Mouse (Mus musculus) spleen, postnatal 36 days (tissue): ENCODE results near the gene Sdccag8.
"Not testable (repeated sequence)": the region's sequence is repeated elsewhere in the genome, so short reads cannot be mapped to it uniquely, and the experiment has no call there.

ENCODE experiments used
- DNase-seq, 2 experiments: peaks; one replicate each; pipeline ENCODE4 v3.0.0; 2022; ENCODE audit warnings: low spot score in 2 of 2, mixed read lengths in 1 of 2

The Sdccag8 gene

GRCm38 (mm10) chr1:176827945-176828485, 13.6 kb downstream of the Sdccag8 start:
- DNase-seq, result no peak

DNA sequence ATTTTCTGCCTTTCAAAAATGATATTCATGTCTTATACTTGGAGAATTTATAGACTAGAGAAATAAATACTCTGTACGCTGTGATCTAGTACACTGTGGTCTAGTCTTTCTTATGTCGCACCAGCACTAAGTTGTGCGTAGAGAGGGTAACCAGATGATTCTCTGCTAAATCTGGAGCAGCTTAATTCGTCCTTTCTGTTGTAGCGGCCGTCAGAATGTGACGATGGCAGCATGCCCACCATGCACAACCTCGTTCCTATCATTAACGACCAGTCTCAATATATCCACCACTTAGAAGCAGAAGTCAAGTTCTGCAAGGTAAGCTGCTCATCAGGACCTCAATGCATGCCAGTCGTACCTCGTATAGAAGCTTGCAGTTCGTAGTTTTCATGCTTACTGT, 14.2 kb downstream of the Sdccag8 start:
- no peak for DNase-seq

- DNase-seq, result no peak
These were observed 17.6 kb downstream of the Sdccag8 start for GRCm38 (mm10) chr1:176832071-176832470.

GRCm38 (mm10) chr1:176832607-176833006, 18.1 kb downstream of the Sdccag8 start:
- DNase-seq, result no peak

- DNase-seq, result no peak
These were observed 18.8 kb downstream of the Sdccag8 start for GRCm38 (mm10) chr1:176833257-176833656.

DNA sequence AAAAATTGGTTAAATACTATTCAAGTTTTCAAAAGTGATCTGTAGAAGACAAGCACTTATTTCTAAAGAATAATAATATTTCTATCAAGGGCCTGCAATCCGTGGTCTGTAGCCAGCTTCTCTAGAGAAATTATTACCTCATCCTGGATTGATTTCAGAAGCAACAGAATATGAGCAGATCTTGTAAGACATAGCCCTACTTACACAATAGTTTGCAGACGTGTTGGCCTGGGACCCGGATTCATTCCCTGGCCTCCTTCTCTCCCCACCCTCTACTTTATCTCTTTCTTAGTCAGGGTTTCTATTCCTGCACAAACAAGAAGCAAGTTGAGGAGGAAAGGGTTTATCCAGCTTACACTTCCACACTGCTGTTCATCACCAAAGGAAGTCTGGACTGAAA, 19.5 kb downstream of the Sdccag8 start:
- DNase-seq, result no peak

DNA sequence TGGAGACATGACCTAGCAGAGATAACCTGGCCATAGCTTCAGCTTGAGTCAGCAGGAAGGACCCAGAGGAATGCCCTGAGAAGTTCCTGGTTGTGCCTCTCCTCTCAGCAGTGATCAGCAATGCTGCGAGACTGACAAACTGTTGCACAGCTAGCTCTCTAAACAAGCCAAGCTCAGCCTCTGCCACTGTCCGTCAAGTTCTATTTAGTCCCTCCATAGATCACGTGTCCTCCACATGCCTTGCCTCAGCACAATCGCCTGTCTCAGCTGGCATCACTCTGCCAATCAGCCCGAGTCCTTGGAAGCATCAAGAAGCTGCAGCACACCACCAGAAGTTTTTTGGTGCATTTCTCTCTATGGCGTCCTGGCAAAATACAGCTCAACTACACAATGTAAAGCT, 20.4 kb downstream of the Sdccag8 start:
- DNase-seq, result no peak

GRCm38 (mm10) chr1:176835501-176836294, 21.2 kb downstream of the Sdccag8 start:
- no peak for DNase-seq

DNA sequence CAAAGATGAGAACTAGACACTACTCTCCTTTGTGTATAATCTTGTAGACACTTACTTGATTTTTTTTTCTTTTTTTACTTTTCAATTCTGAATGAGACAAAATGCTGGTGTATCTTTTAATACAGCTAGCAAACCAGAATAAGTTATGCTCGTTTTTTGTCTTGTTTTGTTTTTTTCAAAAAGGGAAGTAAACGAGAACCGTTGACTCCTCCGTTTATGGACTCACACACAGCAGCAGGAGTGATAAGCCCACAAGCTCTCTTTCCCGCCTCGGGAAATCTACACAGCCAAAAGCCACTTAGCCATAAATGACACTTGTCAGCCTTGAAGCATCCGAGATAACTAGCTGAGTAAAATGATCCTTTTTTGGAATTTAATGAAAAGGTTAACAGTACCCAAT, 22.1 kb downstream of the Sdccag8 start:
- not testable (repeated sequence) for DNase-seq

DNA sequence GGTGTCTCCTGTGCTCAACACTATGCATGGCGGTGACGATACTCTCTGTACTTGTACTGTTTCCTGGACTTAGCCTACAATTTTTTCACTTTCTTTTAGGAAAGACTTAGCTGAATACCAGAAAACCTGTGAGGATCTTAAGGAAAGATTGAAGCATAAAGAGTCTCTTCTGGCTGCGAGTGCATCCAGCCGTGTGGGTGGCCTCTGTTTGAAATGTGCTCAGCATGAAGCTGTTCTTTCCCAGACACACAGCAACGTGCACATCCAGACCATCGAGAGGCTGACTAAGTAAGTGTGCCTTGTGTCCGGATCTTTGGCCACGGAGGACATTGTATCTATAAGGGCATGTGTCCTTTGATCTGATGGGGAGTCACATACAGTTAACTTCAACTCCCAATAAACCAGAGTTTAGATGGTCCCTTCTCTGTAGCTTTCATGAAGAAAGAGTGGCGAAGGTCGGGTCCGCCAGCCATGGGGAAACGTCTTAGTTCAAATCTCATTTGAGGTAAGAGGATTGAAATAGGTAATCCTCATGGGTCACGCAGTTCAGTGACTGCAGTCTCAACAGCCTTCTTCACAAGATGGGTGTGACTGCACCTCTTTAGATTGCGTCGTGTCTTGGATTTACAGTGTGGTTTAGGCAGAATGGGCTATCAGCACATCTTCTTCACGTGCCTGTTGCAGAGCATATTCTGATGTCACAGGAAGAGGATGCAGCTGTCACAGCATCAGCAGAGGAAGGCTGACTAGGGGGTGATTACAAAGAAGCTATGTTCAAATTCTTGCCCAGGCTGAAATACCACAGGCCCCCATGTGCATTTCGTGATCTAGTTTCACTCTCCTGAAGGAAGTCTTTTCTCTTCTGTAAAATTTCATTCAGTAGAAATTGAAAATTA, 30.9 kb downstream of the Sdccag8 start:
- DNase-seq, result no peak

DNA sequence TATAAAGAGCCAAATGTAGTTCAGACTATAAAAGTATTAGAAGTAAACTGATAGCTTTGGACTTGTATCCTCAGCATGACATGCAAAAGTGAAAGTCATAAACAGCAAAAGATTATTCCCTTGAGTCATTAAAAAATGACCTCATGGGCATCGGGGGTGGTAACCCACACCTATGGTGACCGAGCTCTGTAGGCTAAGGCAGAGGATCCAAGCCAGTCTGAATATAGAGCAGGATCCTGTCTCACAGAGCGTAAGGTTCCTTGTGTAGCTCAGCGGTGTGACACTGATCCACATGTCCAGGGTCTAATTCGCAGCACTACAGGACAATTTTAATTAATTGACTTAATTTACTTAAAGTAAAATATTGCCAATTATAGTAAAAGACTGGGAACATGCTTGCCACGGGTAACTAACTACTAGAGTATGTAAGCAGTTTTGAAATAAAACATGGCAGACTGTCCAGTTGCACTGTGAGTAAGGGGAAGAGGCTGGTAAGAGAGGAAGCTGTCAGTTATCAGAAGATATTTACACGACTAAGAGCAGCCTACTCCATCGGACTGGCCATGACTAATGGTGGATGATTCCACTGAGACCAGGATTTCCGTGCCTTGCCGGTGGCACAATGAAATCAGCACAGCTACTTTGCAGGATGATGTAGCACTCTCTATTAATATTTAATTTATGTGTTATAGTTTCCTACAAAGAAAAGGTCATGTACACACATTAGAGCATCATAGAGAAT, 32.8 kb downstream of the Sdccag8 start:
- no peak for DNase-seq

GRCm38 (mm10) chr1:176848613-176849290, 34.3 kb downstream of the Sdccag8 start:
- no peak for DNase-seq

GRCm38 (mm10) chr1:176849377-176849776, 34.9 kb downstream of the Sdccag8 start:
- no peak for DNase-seq

DNA sequence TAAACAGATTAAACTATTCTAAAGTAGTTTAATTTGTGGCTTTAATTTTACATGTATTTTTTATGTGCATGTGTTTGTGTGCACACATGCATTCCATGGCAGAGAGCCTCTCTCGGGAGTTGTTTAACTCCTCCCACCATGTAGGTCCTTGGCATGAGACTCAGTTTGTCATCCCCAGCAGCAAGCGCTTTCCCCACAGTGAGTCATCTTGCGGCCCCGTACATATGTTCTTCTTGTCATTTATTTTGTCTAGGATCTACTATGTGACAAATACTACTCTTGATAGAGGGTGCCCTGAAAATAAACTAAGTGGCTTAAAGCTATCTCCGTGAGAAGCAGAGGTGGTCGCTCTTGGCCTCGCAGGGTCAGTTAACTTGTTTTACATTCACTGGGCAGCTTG, 36.9 kb downstream of the Sdccag8 start:
- no peak for DNase-seq

GRCm38 (mm10) chr1:176852813-176853590, 38.5 kb downstream of the Sdccag8 start:
- peak; percentile 7 to 8 for DNase-seq

GRCm38 (mm10) chr1:176861981-176862644, 47.7 kb downstream of the Sdccag8 start:
- DNase-seq, result peak; percentile 44 to 65

GRCm38 (mm10) chr1:176870501-176870900, 56.0 kb downstream of the Sdccag8 start:
- no peak for DNase-seq

DNA sequence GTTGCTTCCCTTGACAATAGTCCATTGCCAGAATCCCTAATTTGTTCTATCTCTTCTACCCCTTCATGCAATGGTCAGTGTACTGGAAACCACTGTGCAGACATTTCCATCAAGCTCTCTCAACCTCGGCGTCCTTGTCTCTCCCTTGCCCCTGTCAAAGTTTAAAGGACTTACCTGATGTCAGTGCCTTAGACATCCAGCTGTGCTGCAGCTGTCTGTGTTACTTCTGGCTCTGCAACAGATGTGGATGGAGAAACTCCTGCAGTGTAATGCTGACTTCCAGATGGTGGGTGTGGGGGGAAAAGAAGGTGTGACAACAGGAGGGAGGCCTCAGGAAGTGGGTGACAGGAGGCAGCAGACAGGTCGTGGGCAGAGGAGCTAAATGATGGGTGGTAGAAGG, 57.5 kb downstream of the Sdccag8 start:
- DNase-seq, result no peak

- DNase-seq, result no peak
These were observed 59.0 kb downstream of the Sdccag8 start for GRCm38 (mm10) chr1:176873463-176873862.

GRCm38 (mm10) chr1:176874155-176874554, 59.7 kb downstream of the Sdccag8 start:
- no peak for DNase-seq
